Mouse (Mus musculus) adrenal gland, adult 2 months (tissue): ENCODE results near the gene Spred3. TPM values are rescaled to one million over a fixed set of nuclear protein-coding genes. Genes with fewer than 3 reads are reported as not detected.
"Not testable (repeated sequence)": the region's sequence is repeated elsewhere in the genome, so short reads cannot be mapped to it uniquely, and the experiment has no call there.

Experiments
- DNase-seq: peaks from one replicate; pipeline ENCODE4 v3.0.0; 2021
- long read RNA-seq: library from polyadenylated mRNA; stranded (forward); transcript quantifications from one replicate; pipeline ENCODE4 v2.0.0, GENCODE M21; 2021
- polyA plus RNA-seq: library from polyadenylated mRNA; depleted of rRNA; stranded (reverse); fragments of >200 nt; gene quantifications from 2 replicates; pipeline ENCODE4 v1.2.3, GENCODE M21; 2012; rRNA removed
- total RNA-seq, 2 experiments: library from RNA; stranded (reverse); gene quantifications; 2 replicates each; pipeline ENCODE4 v1.2.3; 2021

The Spred3 gene
- total RNA-seq (1 to 10 TPM; 5.2 to 7.4 TPM), polyA plus RNA-seq (14.4 and 18.0 TPM in 2 replicates)
- long read RNA-seq, result 0 reads

- peak; percentile 88 for DNase-seq
Observed at GRCm38 (mm10) chr7:29170066-29170754, at the start of gene Spred3, which contains the start of gene Ggn. TSS of gene Spred3 (minus strand) at chr7:29170411. TSS of gene Ggn (plus strand) at chr7:29170210.

- DNase-seq, result no peak
Observed at GRCm38 (mm10) chr7:29214846-29215245, 44.6 kb upstream of the Spred3 start.

- DNase-seq, result no peak
Observed at GRCm38 (mm10) chr7:29214236-29214635, 44.0 kb upstream of the Spred3 start.

- DNase-seq, result no peak
Observed at GRCm38 (mm10) chr7:29213675-29214082, 43.5 kb upstream of the Spred3 start, which contains the start of gene Catsperg1. TSS of gene Catsperg1 (minus strand) at chr7:29214035.

DNA sequence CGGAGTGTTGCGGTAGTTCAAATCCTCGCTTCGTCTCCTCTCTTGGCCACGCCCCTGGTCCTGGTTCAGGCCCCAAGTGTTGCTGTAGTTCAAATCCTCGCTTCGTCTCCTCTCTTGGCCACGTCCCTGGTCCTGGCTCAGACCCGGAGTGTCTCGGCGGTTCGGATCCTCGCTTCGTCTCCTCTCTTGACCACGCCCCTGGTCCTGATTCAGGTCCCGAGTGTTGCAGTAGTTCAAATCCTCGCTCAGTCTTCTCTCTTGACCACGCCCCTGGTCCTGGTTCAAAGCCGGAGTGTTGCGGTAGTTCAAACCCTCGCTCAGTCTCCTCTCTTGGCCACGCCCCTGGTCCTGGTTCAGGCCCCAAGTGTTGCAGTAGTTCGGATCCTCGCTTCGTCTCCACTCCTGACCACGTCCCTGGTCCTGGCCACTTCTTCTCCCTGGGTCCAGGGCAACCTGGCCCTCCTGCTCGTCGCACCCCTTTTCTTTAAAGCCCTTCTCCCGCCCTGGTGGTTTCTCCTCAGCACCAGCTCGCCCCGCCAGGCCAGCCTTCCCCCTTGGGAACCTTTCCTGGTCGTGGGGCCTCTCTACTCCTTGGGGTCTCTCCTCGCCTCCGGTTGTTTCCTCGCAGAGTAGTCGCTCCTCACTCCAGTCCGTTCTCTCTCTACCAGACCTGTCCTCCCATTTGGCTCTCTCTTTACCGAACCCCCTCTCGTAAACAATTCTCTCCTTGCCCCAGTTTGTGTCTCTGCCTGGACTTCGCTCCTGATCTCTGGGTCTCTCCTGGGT is 42.8 kb upstream of the Spred3 start:
- DNase-seq, result not testable (repeated sequence)

DNA sequence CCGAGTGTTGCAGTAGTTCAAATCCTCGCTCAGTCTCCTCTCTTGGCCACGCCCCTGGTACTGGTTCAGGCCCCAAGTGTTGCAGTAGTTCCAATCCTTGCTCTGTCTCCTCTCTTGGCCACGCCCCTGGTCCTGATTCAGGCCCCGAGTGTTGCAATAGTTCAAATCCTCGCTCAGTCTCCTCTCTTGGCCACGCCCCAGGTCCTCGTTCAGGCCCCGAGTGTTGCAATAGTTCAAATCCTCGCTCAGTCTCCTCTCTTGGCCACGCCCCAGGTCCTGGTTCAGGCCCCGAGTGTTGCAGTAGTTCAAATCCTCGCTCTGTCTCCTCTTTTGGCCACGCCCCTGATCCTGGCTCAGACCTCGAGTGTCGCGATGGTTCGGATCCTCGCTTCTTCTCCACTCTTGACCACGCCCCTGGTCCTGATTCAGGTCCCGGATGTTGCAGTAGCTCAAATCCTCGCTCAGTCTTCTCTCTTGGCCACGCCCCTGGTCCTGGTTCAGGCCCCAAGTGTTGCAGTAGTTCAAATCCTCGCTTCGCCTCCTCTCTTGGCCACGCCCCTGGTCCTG is 42.1 kb upstream of the Spred3 start:
- no peak for DNase-seq

DNA sequence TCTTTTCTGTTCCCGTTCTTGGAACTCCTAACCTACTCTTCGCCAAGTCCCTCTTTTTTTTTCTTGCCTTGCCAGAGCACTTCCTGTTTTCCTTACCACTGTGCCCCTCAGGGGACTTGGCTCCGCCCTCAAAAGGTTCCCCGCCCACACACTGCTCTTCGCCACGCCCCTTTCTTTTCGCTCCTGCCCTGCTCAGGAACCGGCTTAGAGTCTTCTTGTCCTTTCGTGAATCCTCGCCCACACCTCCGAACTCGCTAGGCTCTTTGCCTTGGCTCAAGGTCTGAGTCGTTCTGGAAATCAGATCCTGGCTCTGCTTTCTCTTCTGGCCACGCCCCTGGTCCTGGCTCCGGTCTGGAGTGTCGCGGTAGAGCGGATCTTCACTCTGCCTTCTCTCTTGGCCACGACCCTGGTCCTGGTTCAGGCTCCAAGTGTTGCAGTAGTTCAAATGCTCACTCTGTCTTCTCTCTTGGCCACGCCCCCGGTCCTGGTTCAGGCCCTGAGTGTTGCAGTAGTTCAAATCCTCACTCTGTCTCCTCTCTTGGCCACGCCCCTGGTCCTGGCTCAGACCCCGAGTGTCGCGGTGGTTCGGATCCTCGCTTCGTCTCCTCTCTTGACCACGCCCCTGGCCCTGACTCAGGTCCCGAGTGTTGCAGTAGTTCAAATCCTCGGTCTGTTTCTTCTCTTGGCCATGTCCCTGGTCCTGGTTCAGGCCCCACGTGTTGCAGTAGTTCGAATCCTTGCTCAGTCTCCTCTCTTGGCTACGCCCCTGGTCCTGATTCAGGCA is 41.4 kb upstream of the Spred3 start:
- DNase-seq, result peak; percentile 89

DNA sequence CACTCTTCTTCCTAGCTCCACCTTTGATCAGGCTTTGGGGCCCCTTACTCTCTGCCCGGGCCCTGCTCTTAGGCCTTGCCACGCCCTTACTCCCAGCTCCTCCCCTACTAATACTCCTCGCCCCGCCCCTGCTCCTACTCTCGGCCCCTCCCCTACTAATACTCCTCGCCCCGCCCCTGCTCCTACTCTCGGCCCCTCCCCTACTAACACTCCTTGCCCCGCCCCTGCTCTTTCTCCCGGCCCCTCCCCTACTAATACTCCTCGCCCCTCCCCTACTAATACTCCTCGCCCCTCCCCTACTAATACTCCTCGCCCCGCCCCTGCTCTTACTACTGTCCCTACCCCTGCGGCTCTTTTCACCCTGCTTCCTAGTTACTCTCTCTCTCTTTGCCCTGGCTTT is 40.8 kb upstream of the Spred3 start:
- DNase-seq, result not testable (repeated sequence)

DNA sequence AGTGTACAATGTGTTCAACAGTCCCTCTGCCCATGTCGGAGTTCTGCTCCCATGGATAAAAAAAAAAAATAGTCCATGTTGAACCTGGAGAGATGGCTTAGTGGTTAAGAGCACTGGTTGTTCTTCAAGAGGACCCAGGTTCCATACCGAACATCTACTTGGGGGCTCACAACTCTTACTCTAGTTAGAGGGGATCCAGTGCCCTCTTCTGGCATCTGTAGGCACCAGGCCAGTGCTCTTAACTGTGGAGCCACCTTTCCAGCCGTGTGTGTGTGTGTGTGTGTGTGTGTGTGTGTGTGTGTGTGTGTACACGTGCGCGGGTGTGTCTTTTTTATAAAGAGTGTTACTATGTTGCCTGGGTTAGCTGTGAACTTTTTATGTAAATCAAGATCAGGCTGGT is 32.4 kb upstream of the Spred3 start:
- DNase-seq, result no peak

DNA sequence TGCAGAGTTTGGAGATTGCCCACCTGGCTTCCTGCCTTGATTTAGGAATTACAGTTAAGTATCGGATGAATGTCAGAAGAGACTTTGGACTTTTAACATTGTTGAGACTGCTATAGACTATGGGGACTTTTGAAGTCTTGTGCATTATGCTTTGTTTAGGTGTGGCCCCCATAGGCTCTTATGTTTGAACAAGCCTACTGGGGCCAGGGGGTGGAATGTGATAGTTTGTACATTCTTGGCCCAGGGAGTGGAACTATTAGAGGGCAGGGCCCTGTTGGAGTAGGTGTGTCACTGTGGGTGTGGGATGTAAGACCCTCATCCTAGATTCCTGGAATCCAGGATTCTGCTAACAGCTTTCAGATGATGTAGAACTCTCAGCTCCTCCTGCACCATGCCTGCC is 24.0 kb upstream of the Spred3 start:
- DNase-seq, result not testable (repeated sequence)

GRCm38 (mm10) chr7:29181323-29181722 is 11.1 kb upstream of the Spred3 start:
- not testable (repeated sequence) for DNase-seq

GRCm38 (mm10) chr7:29180854-29181236 is 10.6 kb upstream of the Spred3 start:
- DNase-seq, result no peak

DNA sequence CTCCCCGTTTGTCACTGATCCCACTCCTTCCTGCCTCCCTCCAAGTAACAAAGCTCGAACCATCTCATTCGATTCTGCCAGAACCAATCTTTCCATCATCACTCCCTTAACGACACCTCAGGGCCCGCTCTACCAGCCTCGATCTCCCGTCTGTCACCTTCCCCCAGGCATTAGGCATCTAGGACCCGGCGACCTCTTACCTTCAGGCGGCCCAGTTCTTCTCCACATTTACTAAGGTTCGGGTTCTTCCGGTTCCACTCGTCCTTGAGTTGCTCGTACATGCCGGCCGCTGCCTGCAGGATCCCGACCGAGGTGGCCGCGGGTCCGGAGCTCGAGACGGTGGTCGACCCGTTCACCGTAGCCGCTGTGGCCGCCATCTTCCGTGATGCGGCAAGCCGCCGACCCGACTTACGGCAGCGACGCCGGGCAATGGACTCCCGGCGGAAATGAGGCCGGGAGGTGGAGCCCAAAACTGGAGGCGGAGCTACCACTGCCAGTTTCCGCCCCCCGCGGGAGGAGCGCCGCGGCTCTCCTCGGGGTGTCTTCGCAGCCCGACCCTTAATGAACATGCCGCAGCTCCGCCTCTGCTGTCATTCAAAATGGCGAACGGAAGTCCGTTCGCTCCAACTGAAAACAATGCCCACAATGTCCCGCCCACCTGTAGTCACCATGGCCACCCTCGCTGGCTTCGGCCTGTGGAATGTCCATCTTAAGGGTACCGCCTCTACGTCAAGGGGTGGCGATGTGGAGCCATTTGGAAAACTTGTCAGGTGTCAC is 10.1 kb upstream of the Spred3 start, which contains the start of gene Psmd8:
Psmd8 (minus strand) TSS at position 625 of the 777 bp plus-strand sequence.
- peak; percentile 98 for DNase-seq

- DNase-seq, result no peak
Observed at GRCm38 (mm10) chr7:29179323-29179722, 9.1 kb upstream of the Spred3 start.

DNA sequence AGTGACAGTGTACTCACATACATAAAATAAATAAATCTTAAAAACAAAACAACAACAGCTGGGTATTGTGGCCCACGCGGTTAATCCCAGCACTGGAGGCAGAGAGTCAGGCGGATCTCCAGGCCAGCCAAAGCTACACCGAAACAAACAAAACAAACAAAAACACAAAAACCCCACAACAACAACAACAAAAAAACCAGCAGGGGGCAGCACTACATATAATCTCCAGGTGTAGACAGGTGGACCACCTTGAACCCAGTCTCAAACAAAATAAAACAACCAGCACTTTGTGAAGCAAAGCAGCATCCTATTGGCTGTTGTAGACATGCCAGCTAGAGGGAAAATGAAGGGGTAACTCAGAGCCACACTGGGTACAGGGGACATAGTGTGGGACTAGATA is 7.9 kb upstream of the Spred3 start:
- no peak for DNase-seq

- no peak for DNase-seq
Observed at GRCm38 (mm10) chr7:29172390-29173016, 2.3 kb upstream of the Spred3 start.

DNA sequence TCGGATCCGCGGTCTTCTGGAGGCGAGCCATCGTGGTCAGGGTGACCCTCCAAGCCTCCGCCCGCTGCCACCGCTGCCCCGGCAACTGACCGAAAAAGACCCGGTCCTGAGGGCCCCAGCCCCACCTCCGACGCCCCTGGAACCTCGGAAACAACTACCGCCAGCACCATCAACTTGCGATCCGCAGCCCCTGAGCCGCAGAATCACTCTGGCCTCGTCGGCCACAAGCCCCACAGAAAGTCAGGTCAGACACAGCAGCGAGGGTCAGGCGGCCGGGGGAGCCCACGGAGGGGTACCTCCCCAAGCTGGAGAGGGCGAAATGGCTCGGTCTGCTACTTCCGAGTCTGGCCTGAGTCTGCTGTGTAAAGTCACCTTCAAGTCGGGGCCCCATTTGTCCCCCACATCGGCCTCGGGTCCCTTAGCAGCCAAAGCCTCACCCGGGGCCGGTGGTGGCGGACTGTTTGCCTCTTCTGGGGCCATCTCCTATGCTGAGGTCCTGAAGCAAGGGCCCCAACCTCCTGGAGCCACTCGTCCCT is 1.4 kb upstream of the Spred3 start:
- no peak for DNase-seq

DNA sequence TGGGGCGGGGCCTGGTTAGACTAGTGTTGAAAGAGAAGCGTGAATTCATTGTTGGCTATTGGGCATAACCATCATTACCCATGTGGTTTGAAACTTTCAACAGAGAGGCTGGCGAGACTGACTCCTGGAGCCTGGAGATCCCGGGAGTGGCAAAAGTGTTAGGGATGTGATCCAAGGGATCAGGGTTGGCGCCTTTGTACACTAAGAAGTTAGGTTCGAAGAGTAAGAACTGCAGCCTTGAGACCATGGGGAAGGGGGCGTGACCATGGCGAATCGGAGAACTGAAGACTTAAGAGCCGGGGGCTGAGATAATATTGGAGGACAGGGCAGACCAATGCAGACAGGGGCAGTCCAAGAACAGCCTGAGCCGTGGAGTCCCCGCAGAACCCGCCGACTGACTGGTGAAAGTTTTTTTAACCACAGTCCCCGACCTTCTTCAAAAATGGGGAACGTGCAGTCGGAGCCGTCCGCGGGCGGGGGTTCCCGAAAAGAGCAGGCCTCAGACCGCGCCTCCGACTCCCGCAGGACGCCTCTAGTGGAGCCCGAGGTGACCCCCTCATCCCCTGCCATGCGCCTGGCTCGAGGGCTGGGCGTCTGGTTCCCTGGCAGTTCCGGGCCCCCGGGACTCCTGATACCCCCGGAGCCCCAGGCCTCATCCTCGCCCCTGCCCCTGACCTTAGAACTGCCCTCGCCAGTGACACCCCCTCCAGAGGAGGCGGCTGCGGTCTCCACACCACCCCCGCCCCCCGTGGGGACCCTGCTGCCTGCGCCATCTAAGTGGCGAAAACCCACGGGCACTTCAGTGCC is 747 bp upstream of the Spred3 start:
- peak; percentile 17 for DNase-seq
